Mouse (Mus musculus) neural tube, embryonic 12.5 days (tissue): ENCODE measurements around the gene Crhr1. TPM values are rescaled to one million over a fixed set of nuclear protein-coding genes. Genes with fewer than 3 reads are reported as not detected.

ENCODE experiments used
- ATAC-seq: fragments of 200-750 bp; cut with Nextera tagmentation; 2 replicates; pipeline ENCODE4 v1.8.0; 2017; ENCODE audit warnings: low read depth, mild to moderate bottlenecking, moderate TSS enrichment, moderate library complexity; ENCODE audit not compliant: low FRiP score
- H3K27ac ChIP-seq: fragments of 300-500 bp; sonication (generic); 2 replicates; pipeline ENCODE4 v1.5.1; 2016
- H3K27me3 ChIP-seq: fragments of 300-500 bp; sonication (generic); replicated peaks from 2 replicates; pipeline ENCODE4 v1.6.1; 2016; ENCODE audit warnings: mild to moderate bottlenecking
- H3K36me3 ChIP-seq: fragments of 300-500 bp; sonication (generic); 2 replicates; pipeline ENCODE4 v1.6.1; 2016; ENCODE audit warnings: mild to moderate bottlenecking
- H3K4me1 ChIP-seq: fragments of 300-500 bp; sonication (generic); 2 replicates; pipeline ENCODE4 v1.6.1; 2016
- H3K4me2 ChIP-seq: fragments of 300-500 bp; sonication (generic); replicated peaks from 2 replicates; pipeline ENCODE4 v1.6.1; 2016; ENCODE audit warnings: mild to moderate bottlenecking
- H3K4me3 ChIP-seq: fragments of 300-500 bp; sonication (generic); 2 replicates; pipeline ENCODE4 v1.5.1; 2016
- H3K9ac ChIP-seq: fragments of 300-500 bp; sonication (generic); 2 replicates; pipeline ENCODE4 v1.6.1; 2016; ENCODE audit warnings: mild to moderate bottlenecking
- H3K9me3 ChIP-seq: fragments of 300-500 bp; sonication (generic); 2 replicates; pipeline ENCODE4 v1.6.1; 2016; ENCODE audit warnings: mild to moderate bottlenecking
- WGBS: fragments of 180-500 bp; shearing (Covaris S2); methylation state at CpG from one replicate; pipeline ENCODE4 v1.1.7; 2016; 5-methylcytosine and 5-hydroxymethylcytosine counted together
- polyA plus RNA-seq: library from polyadenylated mRNA; unstranded; fragments of >200 nt; fragmentation: Nextera tagmentation; extraction: Ambion mirVana; gene quantifications from 2 replicates; pipeline ENCODE4 v1.2.1, GENCODE M21; 2016

Crhr1 gene
- polyA plus RNA-seq, 1 experiment from 2014 or later: 2.3 TPM

DNA sequence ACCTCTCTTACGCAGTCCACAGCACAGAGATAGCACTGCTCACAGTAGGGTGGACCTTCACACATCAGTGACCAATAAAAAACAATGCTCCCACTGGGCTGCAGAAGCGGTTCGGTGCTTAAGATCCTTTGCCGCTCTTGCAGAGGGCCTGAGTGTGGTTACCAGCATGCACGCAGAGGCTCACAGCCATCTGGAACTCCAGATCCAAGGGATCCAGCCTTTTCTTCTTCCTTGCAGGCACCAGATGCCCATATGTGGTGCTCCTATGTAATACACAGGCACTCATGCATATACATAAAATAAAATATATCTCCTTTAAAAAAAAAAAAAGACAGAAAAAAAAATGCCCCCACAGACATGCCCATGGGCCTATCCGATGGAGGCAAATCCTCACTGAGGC, 19.0 kb upstream of the Crhr1 start:
- no peak overlapping the region for H3K9ac ChIP-seq
- no peak overlapping the region for H3K27ac ChIP-seq
- no peaks in the 10 kb centered on the region for H3K36me3 ChIP-seq
- no peak for ATAC-seq
- H3K4me1 ChIP-seq: no peaks in the 10 kb centered on the region
- WGBS: 70% methylated on average over 6 of the region's 6 CpGs
- no peaks in the 10 kb centered on the region; the same call in 1 of the 2 replicates for H3K27me3 ChIP-seq
- no peaks in the 10 kb centered on the region for H3K9me3 ChIP-seq
- H3K4me3 ChIP-seq: no peak overlapping the region
- no peak overlapping the region for H3K4me2 ChIP-seq

GRCm38 (mm10) chr11:104114690-104115089, 18.0 kb upstream of the Crhr1 start:
- Histone ChIP-seq H3K4me1 (no peaks in the 10 kb centered on the region), H3K4me2 (no peak overlapping the region)
- WGBS: 5% methylated on average over 7 of the region's 7 CpGs

DNA sequence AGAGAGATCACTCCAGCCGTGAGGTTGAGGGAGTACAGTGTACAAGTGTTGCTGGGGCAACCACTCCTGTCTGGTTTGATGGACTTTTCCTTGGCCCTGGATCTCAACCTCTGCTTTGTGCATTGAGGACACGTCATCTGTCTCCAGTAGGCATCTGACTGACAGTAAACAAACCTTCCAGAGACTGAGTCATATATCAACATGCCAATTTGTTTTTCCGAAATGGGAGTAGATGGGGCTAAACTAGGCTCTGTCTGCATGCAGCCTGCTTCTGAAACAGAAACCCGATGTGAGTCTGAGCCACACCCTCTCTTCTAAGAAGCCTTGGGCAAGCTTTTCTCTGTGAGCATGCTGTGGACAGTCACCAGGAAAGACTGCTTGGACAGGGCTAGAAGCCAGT, 14.3 kb upstream of the Crhr1 start:
- Histone ChIP-seq H3K4me1 (0 out of 2 replicates have a peak, but pooled peaks cover 5% of the 10 kb centered on the region), H3K36me3 (no peaks in the 10 kb centered on the region), H3K9ac (no peak overlapping the region), H3K27me3 (no peaks in the 10 kb centered on the region; the same call in 1 of the 2 replicates), H3K4me3 (no peak overlapping the region), H3K4me2 (no peak overlapping the region), H3K27ac (no peak overlapping the region), H3K9me3 (no peaks in the 10 kb centered on the region)
- ATAC-seq: no peak
- 67% methylated on average over 4 of the region's 4 CpGs for WGBS

More at GRCm38 (mm10) chr11:104114690-104115089, 18.0 kb upstream of the Crhr1 start:
- ATAC-seq: no peak
- Histone ChIP-seq H3K9ac (no peak overlapping the region), H3K9me3 (no peaks in the 10 kb centered on the region), H3K36me3 (no peaks in the 10 kb centered on the region), H3K27ac (no peak overlapping the region), H3K4me3 (no peak overlapping the region), H3K27me3 (no peaks in the 10 kb centered on the region; the same call in 1 of the 2 replicates)

DNA sequence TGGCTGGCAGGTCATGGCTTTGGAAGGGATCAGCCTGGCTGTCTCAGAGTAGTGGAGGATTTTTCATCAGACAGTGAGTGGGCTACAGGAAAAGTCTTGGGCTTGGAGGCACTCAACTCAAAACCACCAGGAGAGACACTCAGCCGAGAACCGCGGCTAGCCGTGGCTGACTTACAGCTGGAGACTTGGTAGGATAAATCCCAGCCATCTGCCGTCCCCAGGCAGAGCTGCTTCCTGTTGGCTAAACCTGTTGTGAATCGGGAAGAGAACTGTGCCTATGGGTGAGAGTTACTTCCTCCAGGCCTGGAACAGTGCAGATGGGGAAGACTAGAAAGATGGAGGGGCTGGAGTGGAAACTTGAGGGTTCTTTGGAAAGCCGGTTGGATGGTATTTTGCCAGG, 9.7 kb upstream of the Crhr1 start:
- H3K27ac ChIP-seq: no peak overlapping the region
- no peaks in the 10 kb centered on the region for H3K9me3 ChIP-seq
- 0 out of 2 replicates have a peak, but pooled peaks cover 5% of the 10 kb centered on the region for H3K4me1 ChIP-seq
- 0 out of 2 replicates have a peak, but pooled peaks cover 6% of the 10 kb centered on the region for H3K27me3 ChIP-seq
- no peak overlapping the region for H3K4me3 ChIP-seq
- ATAC-seq: no peak
- 82% methylated on average over 7 of the region's 7 CpGs for WGBS
- no peak overlapping the region for H3K9ac ChIP-seq
- H3K4me2 ChIP-seq: no peak overlapping the region
- H3K36me3 ChIP-seq: no peaks in the 10 kb centered on the region

DNA sequence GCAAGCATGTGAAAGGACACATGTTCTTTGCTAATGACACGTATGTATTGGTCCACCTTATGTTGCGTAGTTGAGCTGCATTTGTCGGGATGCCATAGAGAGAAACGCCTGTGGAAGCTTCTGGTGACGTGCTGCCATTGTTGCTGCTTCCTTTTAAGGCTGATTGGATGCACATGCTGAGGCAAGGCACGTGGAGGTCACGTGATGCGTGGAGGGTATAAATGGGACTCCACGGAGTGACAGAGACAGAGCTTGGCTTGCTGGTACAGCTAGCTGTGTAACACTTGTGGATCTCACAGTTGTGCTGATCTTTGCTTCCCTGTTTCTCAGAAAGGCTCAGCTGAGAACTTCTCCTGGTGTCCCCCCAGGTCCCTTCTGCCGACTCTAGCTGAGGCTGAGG, 9.2 kb upstream of the Crhr1 start:
- Histone ChIP-seq H3K4me2 (no peak overlapping the region), H3K27ac (no peak overlapping the region), H3K4me1 (0 out of 2 replicates have a peak, but pooled peaks cover 5% of the 10 kb centered on the region), H3K36me3 (no peaks in the 10 kb centered on the region), H3K9me3 (no peaks in the 10 kb centered on the region), H3K4me3 (no peak overlapping the region), H3K9ac (no peak overlapping the region), H3K27me3 (0 out of 2 replicates have a peak, but pooled peaks cover 6% of the 10 kb centered on the region)
- 86% methylated on average over 10 of the region's 10 CpGs for WGBS
- ATAC-seq: no peak

GRCm38 (mm10) chr11:104124582-104124981, 8.1 kb upstream of the Crhr1 start:
- Histone ChIP-seq H3K36me3 (no peaks in the 10 kb centered on the region), H3K4me3 (no peak overlapping the region), H3K9me3 (no peaks in the 10 kb centered on the region), H3K4me1 (0 out of 2 replicates have a peak, but pooled peaks cover 5% of the 10 kb centered on the region), H3K9ac (no peak overlapping the region), H3K27ac (no peak overlapping the region), H3K27me3 (0 out of 2 replicates have a peak, but pooled peaks cover 6% of the 10 kb centered on the region), H3K4me2 (no peak overlapping the region)
- WGBS: 82% methylated on average over 3 of the region's 3 CpGs
- no peak for ATAC-seq

- H3K4me2 ChIP-seq: no peak overlapping the region
- 84% methylated on average over 5 of the region's 5 CpGs for WGBS
- H3K27ac ChIP-seq: no peak overlapping the region
Observed at GRCm38 (mm10) chr11:104129466-104129865, 3.2 kb upstream of the Crhr1 start.

GRCm38 (mm10) chr11:104130721-104131647, 1.7 kb upstream of the Crhr1 start:
- WGBS: 81% methylated on average over 15 of the region's 15 CpGs
- Histone ChIP-seq H3K4me3 (no peak overlapping the region), H3K27me3 (peaks cover 66% of the 10 kb centered on the region)

More at GRCm38 (mm10) chr11:104129466-104129865, 3.2 kb upstream of the Crhr1 start:
- peaks cover 22% of the 10 kb centered on the region for H3K4me1 ChIP-seq
- ATAC-seq: no peak
- H3K9me3 ChIP-seq: no peaks in the 10 kb centered on the region
- no peak overlapping the region for H3K4me3 ChIP-seq
- no peak overlapping the region for H3K9ac ChIP-seq
- no peaks in the 10 kb centered on the region for H3K36me3 ChIP-seq
- peaks cover 50% of the 10 kb centered on the region for H3K27me3 ChIP-seq

GRCm38 (mm10) chr11:104131756-104132155, 899 bp upstream of the Crhr1 start:
- under 1% methylated on average over 21 of the region's 21 CpGs for WGBS
- Histone ChIP-seq H3K4me3 (peak overlapping the region; percentile 49), H3K27ac (no peak overlapping the region), H3K27me3 (peaks cover 73% of the 10 kb centered on the region), H3K4me2 (peak overlapping the region; percentile 92), H3K36me3 (no peaks in the 10 kb centered on the region), H3K9me3 (no peaks in the 10 kb centered on the region), H3K9ac (no peak overlapping the region), H3K4me1 (peaks cover 22% of the 10 kb centered on the region)
- ATAC-seq: peak; percentile 63

More at GRCm38 (mm10) chr11:104130721-104131647, 1.7 kb upstream of the Crhr1 start:
- Histone ChIP-seq H3K9me3 (no peaks in the 10 kb centered on the region), H3K27ac (no peak overlapping the region), H3K4me2 (peak overlapping the region; percentile 92; the same call in 1 of the 2 replicates), H3K4me1 (peaks cover 22% of the 10 kb centered on the region), H3K36me3 (no peaks in the 10 kb centered on the region), H3K9ac (no peak overlapping the region)
- ATAC-seq: no peak

DNA sequence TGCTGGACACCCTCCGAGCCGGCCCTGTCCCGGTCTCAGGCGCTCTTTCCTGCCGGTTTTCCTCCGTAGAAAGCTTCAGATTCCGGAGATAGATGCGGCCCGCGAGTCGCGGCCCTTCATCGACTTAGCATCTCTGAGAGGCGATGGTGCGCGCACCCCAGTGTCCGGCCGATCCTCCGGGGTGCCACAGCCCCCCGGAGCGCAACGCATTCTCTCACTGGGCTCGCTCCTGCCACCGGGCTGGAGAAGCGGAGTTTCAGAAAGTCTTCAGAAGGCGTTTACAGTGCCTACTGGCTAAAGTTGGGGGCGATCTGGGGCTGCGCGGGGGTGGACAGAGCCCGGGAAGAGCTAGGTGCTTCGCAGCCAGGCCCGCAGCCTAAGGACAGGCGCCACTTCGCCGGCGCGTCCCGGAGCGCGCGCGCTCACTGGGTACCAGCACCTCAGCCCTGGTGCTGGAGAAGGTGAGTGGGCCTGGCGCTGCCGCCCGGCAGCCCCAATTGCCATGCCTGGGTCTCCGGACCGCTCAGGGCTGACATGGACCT, 858 bp downstream of the Crhr1 start:
- Histone ChIP-seq H3K27ac (no peak overlapping the region), H3K4me1 (peaks cover 22% of the 10 kb centered on the region), H3K36me3 (no peaks in the 10 kb centered on the region), H3K9ac (peak overlapping the region; percentile 66), H3K4me3 (peak overlapping the region; percentile 49), H3K4me2 (peak overlapping the region; percentile 92), H3K27me3 (peaks cover 68% of the 10 kb centered on the region), H3K9me3 (no peaks in the 10 kb centered on the region)
- WGBS: under 1% methylated on average over 47 of the region's 47 CpGs
- ATAC-seq: no peak

DNA sequence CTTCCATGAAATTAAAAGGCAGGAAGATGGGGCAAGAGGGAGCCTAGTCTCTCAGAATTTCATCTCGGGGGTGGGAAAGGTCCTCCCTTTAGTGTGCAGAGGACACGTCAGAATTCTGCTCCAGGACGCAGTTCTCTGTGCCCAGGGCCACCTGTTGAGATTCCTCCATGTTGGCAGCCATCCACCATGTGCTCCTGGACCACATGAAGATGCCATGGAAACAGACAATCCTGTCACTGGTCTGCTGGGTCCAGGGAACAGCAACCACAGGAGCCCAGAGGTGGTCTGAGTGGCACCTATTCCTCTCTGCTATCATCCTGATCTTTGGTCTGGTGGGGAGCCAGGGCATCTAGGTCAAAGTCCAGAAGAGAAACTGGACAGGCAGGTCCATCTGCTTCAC, 6.3 kb downstream of the Crhr1 start:
- H3K4me3 ChIP-seq: no peak overlapping the region
- no peaks in the 10 kb centered on the region; the same call in 1 of the 2 replicates for H3K4me1 ChIP-seq
- H3K9ac ChIP-seq: no peak overlapping the region
- no peak for ATAC-seq
- no peak overlapping the region for H3K4me2 ChIP-seq
- H3K9me3 ChIP-seq: no peaks in the 10 kb centered on the region
- WGBS: 74% methylated on average over 3 of the region's 3 CpGs
- H3K27me3 ChIP-seq: peaks cover 33% of the 10 kb centered on the region
- no peaks in the 10 kb centered on the region for H3K36me3 ChIP-seq
- no peak overlapping the region for H3K27ac ChIP-seq

GRCm38 (mm10) chr11:104144930-104145329, 12.3 kb downstream of the Crhr1 start:
- Histone ChIP-seq H3K4me1 (no peaks in the 10 kb centered on the region), H3K9ac (no peak overlapping the region), H3K27me3 (no peaks in the 10 kb centered on the region), H3K36me3 (no peaks in the 10 kb centered on the region), H3K27ac (no peak overlapping the region), H3K9me3 (peaks cover 5% of the 10 kb centered on the region; the same call in 1 of the 2 replicates), H3K4me3 (no peak overlapping the region), H3K4me2 (no peak overlapping the region)
- 100% methylated on average over 1 of the region's 1 CpGs for WGBS
- no peak for ATAC-seq
